Mouse (Mus musculus) heart, adult 10 weeks (tissue): ENCODE data around the gene Spsb3. TPM values are rescaled to one million over a fixed set of nuclear protein-coding genes. Genes with fewer than 3 reads are reported as not detected.

Experiments used
- polyA plus RNA-seq: library from polyadenylated mRNA; stranded (reverse); fragments of 350-450 nt; fragmentation: Illumina TruSeq; extraction: RNeasy Lipid Tissue Mini Kit (QIAGEN cat#74804); gene quantifications from one replicate; pipeline ENCODE4 v1.2.3, GENCODE M21; 2014; ENCODE audit warnings: low read depth, low replicate concordance

Spsb3 gene
- polyA plus RNA-seq: 35.8 TPM

DNA sequence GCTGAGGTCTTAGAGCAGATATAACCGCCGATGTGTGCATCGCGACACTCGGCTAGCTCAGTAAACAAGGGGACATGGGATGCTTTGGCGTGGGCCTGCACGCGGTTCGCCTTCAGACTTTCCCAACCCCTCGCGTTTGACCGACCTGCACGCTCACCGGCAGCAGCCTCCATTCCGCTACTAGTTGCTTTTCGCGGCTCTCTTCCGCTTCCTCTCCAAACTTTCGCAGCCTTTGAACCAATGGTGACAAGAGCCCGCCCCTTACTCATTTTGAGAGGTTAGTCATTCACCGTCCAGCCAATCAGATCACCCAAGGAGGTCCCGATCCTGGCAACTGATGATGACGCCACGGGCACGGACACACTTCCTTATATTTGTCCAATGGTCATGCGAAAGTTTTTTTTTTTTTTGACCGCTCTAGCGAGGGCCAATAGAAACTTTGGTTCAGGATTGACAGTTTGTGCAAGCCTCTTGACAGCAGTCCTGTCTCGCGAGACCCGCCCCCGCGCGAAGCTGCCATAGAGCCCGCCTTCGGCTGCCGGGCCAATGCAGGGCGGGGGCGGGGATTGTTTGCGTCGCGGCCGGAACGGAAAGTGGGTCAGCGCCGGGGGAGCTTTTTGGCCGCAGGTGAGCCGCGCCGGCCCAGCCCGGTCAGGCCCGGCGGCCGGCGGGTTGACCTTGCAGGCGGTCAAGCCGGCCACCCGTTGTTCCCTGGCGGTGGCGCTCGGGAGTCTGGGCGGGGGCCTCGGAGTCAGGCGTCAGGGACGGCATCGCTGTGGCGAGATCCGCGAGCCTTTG lies at the start of gene Spsb3, which contains the start of gene Nubp2:
Gene Spsb3 (plus strand): TSS at position 510 of the 798 bp plus-strand sequence.
Gene Nubp2 (minus strand): TSS at position 216 of the 798 bp plus-strand sequence.

DNA sequence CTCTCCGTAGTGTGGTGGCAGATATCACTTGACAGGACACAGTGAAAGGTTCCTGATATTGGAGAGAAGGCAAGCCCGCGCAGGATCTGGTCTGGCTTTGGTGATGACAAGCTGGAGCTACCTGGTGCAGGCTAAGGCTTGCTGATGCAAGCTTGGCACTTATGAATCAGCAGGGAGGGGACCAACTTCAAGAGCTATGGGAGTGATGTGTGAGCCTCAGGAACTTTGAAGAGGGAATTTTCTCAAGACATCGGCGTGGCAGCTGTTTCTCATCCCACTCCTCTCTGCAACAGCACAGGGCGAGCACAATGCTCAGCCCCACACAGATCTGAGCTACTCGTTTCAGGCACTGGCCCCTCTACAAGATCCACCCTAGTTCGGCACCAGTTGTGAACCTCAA lies 46.6 kb upstream of the Spsb3 start, which contains the start of gene Hagh:
Gene Hagh (plus strand): TSS at position 302 of the 400 bp plus-strand sequence.

GRCm38 (mm10) chr17:24850065-24850772 lies 36.2 kb upstream of the Spsb3 start, which contains the start of gene Fahd1:
Gene Fahd1, minus strand, starts transcription at chr17:24850364.

GRCm38 (mm10) chr17:24865776-24866175 lies 20.7 kb upstream of the Spsb3 start, which contains the start of gene Igfals:
Gene Igfals, plus strand, starts transcription at chr17:24865997.

GRCm38 (mm10) chr17:24894995-24895547 lies 8.6 kb downstream of the Spsb3 start, which contains the start of the genes Eme2 and Mrps34:
Gene Eme2, minus strand, starts transcription at chr17:24895087.
Gene Mrps34, plus strand, starts transcription at chr17:24895116.

GRCm38 (mm10) chr17:24896241-24896992 lies 10.0 kb downstream of the Spsb3 start, which contains the start of gene Nme3:
Gene Nme3, plus strand, starts transcription at chr17:24896500.

GRCm38 (mm10) chr17:24936259-24937237 lies 50.1 kb downstream of the Spsb3 start, which contains the start of gene Mapk8ip3:
Gene Mapk8ip3, minus strand, starts transcription at chr17:24936977.

Other genes starting within 250 kb of the Spsb3 start
- gene Slc9a3r2, start 236.3 kb upstream of the Spsb3 start, polyA plus RNA-seq: 115 TPM
- not detected for gene Npw, start 228.2 kb upstream of the Spsb3 start, polyA plus RNA-seq
- gene Zfp598, start 217.0 kb upstream of the Spsb3 start, polyA plus RNA-seq: 18.8 TPM
- gene Syngr3, start 196.7 kb upstream of the Spsb3 start, polyA plus RNA-seq: 0.31 TPM
- 18.9 TPM for gene Gfer, start 190.5 kb upstream of the Spsb3 start, polyA plus RNA-seq
- gene Noxo1, start 190.4 kb upstream of the Spsb3 start, polyA plus RNA-seq: 1.2 TPM
- 18.8 TPM for gene Tbl3, start 179.0 kb upstream of the Spsb3 start, polyA plus RNA-seq
- gene Rnf151, start 168.6 kb upstream of the Spsb3 start, polyA plus RNA-seq: not detected
- 1,388 TPM for gene Rps2, start 168.5 kb upstream of the Spsb3 start, polyA plus RNA-seq
- gene Ndufb10, start 162.2 kb upstream of the Spsb3 start, polyA plus RNA-seq: 1,266 TPM
- gene Rpl3l, start 158.8 kb upstream of the Spsb3 start, polyA plus RNA-seq: 333 TPM
- gene Msrb1, start 150.0 kb upstream of the Spsb3 start, polyA plus RNA-seq: 139 TPM
- not detected for gene Hs3st6, start 133.7 kb upstream of the Spsb3 start, polyA plus RNA-seq
- gene Meiob, start 82.4 kb upstream of the Spsb3 start, polyA plus RNA-seq: 0.26 TPM
- gene Hagh, start 46.5 kb upstream of the Spsb3 start, polyA plus RNA-seq: 79.8 TPM
- 77.3 TPM for gene Fahd1, start 36.3 kb upstream of the Spsb3 start, polyA plus RNA-seq
- 8.5 TPM for gene Igfals, start 20.6 kb upstream of the Spsb3 start, polyA plus RNA-seq
- 22.1 TPM for gene Nubp2, start 294 bp upstream of the Spsb3 start, polyA plus RNA-seq
- gene Eme2, start 8.4 kb downstream of the Spsb3 start, polyA plus RNA-seq: 15.4 TPM
- 86.1 TPM for gene Mrps34, start 8.5 kb downstream of the Spsb3 start, polyA plus RNA-seq
- 30.4 TPM for gene Nme3, start 9.9 kb downstream of the Spsb3 start, polyA plus RNA-seq
- 67.2 TPM for gene Mapk8ip3, start 50.3 kb downstream of the Spsb3 start, polyA plus RNA-seq
- gene Jpt2, start 74.0 kb downstream of the Spsb3 start, polyA plus RNA-seq: 6.5 TPM
- 8.1 TPM for gene Cramp1l, start 129.1 kb downstream of the Spsb3 start, polyA plus RNA-seq
- gene Ift140, start 129.4 kb downstream of the Spsb3 start, polyA plus RNA-seq: 5.2 TPM
- 49.6 TPM for gene Tmem204, start 196.9 kb downstream of the Spsb3 start, polyA plus RNA-seq
- gene Telo2, start 229.3 kb downstream of the Spsb3 start, polyA plus RNA-seq: 17.6 TPM
- not detected for gene Ptx4, start 234.1 kb downstream of the Spsb3 start, polyA plus RNA-seq
- 22.7 TPM for gene Clcn7, start 246.7 kb downstream of the Spsb3 start, polyA plus RNA-seq